Mouse (Mus musculus): ENCODE results near the gene Gm17660. TPM values are rescaled to one million over a fixed set of nuclear protein-coding genes. Genes with fewer than 3 reads are reported as not detected.

Gene Gm17660
- total and polyA plus RNA-seq, 3 experiments, result not detected

DNA sequence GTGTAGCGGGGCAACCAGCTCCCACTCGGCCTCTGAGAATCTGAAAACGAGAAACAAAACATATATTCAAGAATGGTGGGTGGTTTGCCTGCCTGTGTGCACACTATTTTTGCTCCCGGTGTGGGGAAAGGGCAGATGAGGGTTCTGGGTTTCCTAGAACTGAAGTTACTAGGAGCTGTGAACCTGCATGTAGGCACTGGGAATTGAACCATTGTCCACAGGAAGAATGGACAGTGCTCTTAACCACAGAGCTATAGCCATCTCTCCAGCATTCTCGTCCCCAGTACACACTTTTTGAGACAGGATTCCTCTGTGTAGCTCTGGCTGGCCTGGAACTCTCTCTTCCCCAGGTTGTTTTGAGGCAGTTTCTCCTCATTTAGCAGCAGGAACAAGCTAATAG lies 54.9 kb downstream of the Gm17660 start:
- Histone ChIP-seq H3K9me3 (replicated peaks; ENCODE audit: low read length) (no peaks in the 10 kb centered on the region), H3K9ac (ENCODE audit: insufficient read depth, low read depth) (peak overlapping the region; percentile 75), H3K27ac (ENCODE audit: insufficient read depth, low read depth) (no peak overlapping the region), H3K4me1 (ENCODE audit: control insufficient read depth in 1 of 2, insufficient read depth in 2 of 2) (peaks cover 13 to 48% of the 10 kb centered on the region in 2 experiments), H3K27me3 (replicated peaks) (no peaks in the 10 kb centered on the region), H3K36me3 (replicated peaks in 1 of 2; ENCODE audit: control insufficient read depth in 1 of 2, insufficient read depth in 1 of 2, low read length in 1 of 2) (peaks cover 5 to 11% of the 10 kb centered on the region in 2 experiments), H3K4me2 (ENCODE audit: insufficient read depth, low read depth, poor library complexity, severe bottlenecking) (peak overlapping the region; percentile 91), H3K4me3 (replicated peaks in 1 of 3; ENCODE audit: low read depth in 2 of 3, low read length in 2 of 3, poor library complexity in 1 of 3) (peak overlapping the region; percentile 61 to 69 (median 66)), H3K79me2 (replicated peaks; ENCODE audit: control insufficient read depth, extremely low read depth, insufficient read depth, poor library complexity, severe bottlenecking) (no peaks in the 10 kb centered on the region)
- TF ChIP-seq UBTF (IDR thresholded peaks at IDR 0.05; ENCODE audit: low read depth, low read length), result no peak
- 0 out of 2 replicates have a peak, but pooled peaks have one; percentile 41 for TF ChIP-seq TBP (conservative IDR thresholded peaks at IDR 0.05; ENCODE audit: low read depth, low read length)
- in situ Hi-C loops (cut with MboI; ENCODE audit: low pct_ligation_motif_present, low pct_unique_long_range_greater_than_20kb, low sequenced_read_pairs) (no loop called here), dilution Hi-C loops (cut with MboI; ENCODE audit: extremely low pct_ligation_motif_present, extremely low pct_unique_long_range_greater_than_20kb, low sequenced_read_pairs) (no loop called here)
- DNase-seq (ENCODE audit: extremely low read depth), result no peak

DNA sequence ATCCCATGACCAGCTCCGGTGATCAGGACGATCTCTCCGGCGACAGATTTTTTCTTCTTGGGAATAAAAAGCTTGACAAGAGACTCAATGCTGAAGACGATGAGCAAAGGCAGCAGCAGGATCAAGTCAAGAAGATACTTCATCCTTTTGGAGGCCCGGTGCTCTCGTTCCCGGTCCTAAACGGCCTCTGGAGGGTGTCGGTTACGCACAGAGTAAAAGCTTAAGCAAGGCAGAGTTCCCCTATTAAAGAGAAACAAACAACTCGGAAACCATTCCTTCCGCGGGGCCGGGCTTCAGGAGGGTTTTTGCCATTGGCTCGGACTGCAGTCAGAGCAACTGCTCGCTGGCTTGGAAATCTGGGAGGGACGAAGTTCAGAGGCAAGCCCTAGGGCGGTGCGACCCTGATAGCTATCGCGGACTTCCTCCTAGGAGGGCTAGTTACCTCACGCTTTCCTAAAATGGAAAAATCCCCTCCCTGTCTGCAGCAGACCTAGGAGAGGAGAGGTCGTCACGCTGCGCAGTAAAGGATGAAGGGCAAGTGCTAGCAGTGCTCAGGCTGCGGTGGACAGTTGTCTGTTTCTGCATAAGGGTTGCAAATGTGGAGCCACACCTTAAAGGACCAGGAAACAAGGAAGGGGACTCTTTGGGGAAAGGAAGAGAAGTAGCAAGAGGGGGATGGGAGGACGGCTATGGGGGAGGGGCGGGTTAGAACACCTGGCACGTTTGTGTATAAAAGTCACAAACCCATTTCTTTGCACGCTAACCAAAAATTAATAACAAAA lies 55.6 kb downstream of the Gm17660 start, which contains the start of gene Hsd17b11:
Hsd17b11 (minus strand) TSS at position 323 of the 782 bp plus-strand sequence.
- Histone ChIP-seq H3K9ac (ENCODE audit: insufficient read depth, low read depth) (peak within 1 kb of the TSS; percentile 75), H3K9me3 (replicated peaks; ENCODE audit: low read length) (no peaks in the 10 kb centered on the region), H3K36me3 (replicated peaks in 1 of 2; ENCODE audit: control insufficient read depth in 1 of 2, insufficient read depth in 1 of 2, low read length in 1 of 2) (peaks cover 12 to 19% of the 10 kb centered on the region in 2 experiments), H3K79me2 (replicated peaks; ENCODE audit: control insufficient read depth, extremely low read depth, insufficient read depth, poor library complexity, severe bottlenecking) (no peaks in the 10 kb centered on the region), H3K4me3 (replicated peaks in 1 of 3; ENCODE audit: low read depth in 2 of 3, low read length in 2 of 3, poor library complexity in 1 of 3) (peak within 1 kb of the TSS; percentile 61 to 69 (median 66)), H3K4me1 (ENCODE audit: control insufficient read depth in 1 of 2, insufficient read depth in 2 of 2) (peaks cover 13 to 48% of the 10 kb centered on the region in 2 experiments), H3K4me2 (ENCODE audit: insufficient read depth, low read depth, poor library complexity, severe bottlenecking) (peak within 1 kb of the TSS; percentile 91), H3K27ac (ENCODE audit: insufficient read depth, low read depth) (peak within 1 kb of the TSS; percentile 36), H3K27me3 (replicated peaks) (no peaks in the 10 kb centered on the region)
- DNase-seq (ENCODE audit: extremely low read depth), result peak; percentile 80
- dilution Hi-C loops (cut with MboI; ENCODE audit: extremely low pct_ligation_motif_present, extremely low pct_unique_long_range_greater_than_20kb, low sequenced_read_pairs), result no loop called here
- TF ChIP-seq MEF2A (IDR thresholded peaks at IDR 0.05; ENCODE audit: borderline replicate concordance, low read depth, low read length) (peak; percentile 43; the same call in 1 of the 2 replicates), MAX (IDR thresholded peaks at IDR 0.05; ENCODE audit: low read length) (no peak), BHLHE40 (IDR thresholded peaks at IDR 0.05; ENCODE audit: low read depth, low read length) (peak; percentile 80), CHD2 (IDR thresholded peaks at IDR 0.05; ENCODE audit: low read length) (peak; percentile 97), UBTF (IDR thresholded peaks at IDR 0.05; ENCODE audit: low read depth, low read length) (no peak), ELF1 (IDR thresholded peaks at IDR 0.05; ENCODE audit: low read depth, low read length) (peak; percentile 66; the same call in 1 of the 2 replicates), NRF1 (IDR thresholded peaks at IDR 0.05; ENCODE audit: low read depth, low read length) (peak; percentile 9; the same call in 1 of the 2 replicates), TCF12 (IDR thresholded peaks at IDR 0.05; ENCODE audit: low read depth, low read length) (peak; percentile 54; the same call in 1 of the 2 replicates), POLR2A (IDR thresholded peaks at IDR 0.05; ENCODE audit: low read depth, low read length) (peak; percentile 57), NELFE (IDR thresholded peaks at IDR 0.05; ENCODE audit: low read depth, low read length) (peak; percentile 46; the same call in 1 of the 2 replicates)
- in situ Hi-C loops (cut with MboI; ENCODE audit: low pct_ligation_motif_present, low pct_unique_long_range_greater_than_20kb, low sequenced_read_pairs), result no loop called here

Other genes with a start within 250 kb of the Gm17660 start
- gene Klhl8, start 166.3 kb downstream of the Gm17660 start, total RNA-seq (2012; rRNA removed), result 10.1 and 15.6 TPM in 2 replicates
- 5.4 and 5.7 TPM in 2 replicates for gene Klhl8, start 166.3 kb downstream of the Gm17660 start, total RNA-seq (2014; rRNA removed)
- 3.4 and 4.5 TPM in 2 replicates for gene Klhl8, start 166.3 kb downstream of the Gm17660 start, polyA plus RNA-seq (2012; ENCODE audit: insufficient read length, low read depth)
- 0.55 and 0.64 TPM in 2 replicates for gene Hsd17b13, start 100.2 kb downstream of the Gm17660 start, total RNA-seq (2012; rRNA removed)
- 0.36 TPM in 1 of 2 replicates, not detected in the other for gene Hsd17b13, start 100.2 kb downstream of the Gm17660 start, total RNA-seq (2014; rRNA removed)
- gene Hsd17b13, start 100.2 kb downstream of the Gm17660 start, polyA plus RNA-seq (2012; ENCODE audit: insufficient read length, low read depth), result 0.23 and 0.37 TPM in 2 replicates
- 7.7 and 9.4 TPM in 2 replicates for gene Hsd17b11, start 55.7 kb downstream of the Gm17660 start, total RNA-seq (2012; rRNA removed)
- gene Hsd17b11, start 55.7 kb downstream of the Gm17660 start, total RNA-seq (2014; rRNA removed), result 15.3 and 17.3 TPM in 2 replicates
- gene Hsd17b11, start 55.7 kb downstream of the Gm17660 start, polyA plus RNA-seq (2012; ENCODE audit: insufficient read length, low read depth), result 23.1 and 25.8 TPM in 2 replicates
- 58.5 and 63.8 TPM in 2 replicates for gene Nudt9, start 31.3 kb downstream of the Gm17660 start, total RNA-seq (2012; rRNA removed)
- 63.5 and 65.3 TPM in 2 replicates for gene Nudt9, start 31.3 kb downstream of the Gm17660 start, total RNA-seq (2014; rRNA removed)
- gene Nudt9, start 31.3 kb downstream of the Gm17660 start, polyA plus RNA-seq (2012; ENCODE audit: insufficient read length, low read depth), result 83.8 and 92.8 TPM in 2 replicates
- gene Sparcl1, start 36.1 kb upstream of the Gm17660 start, total RNA-seq (2012; rRNA removed), result not detected in 2 replicates
- gene Sparcl1, start 36.1 kb upstream of the Gm17660 start, total RNA-seq (2014; rRNA removed), result not detected in 2 replicates
- gene Sparcl1, start 36.1 kb upstream of the Gm17660 start, polyA plus RNA-seq (2012; ENCODE audit: insufficient read length, low read depth), result not detected in 2 replicates
- gene Dspp, start 93.1 kb upstream of the Gm17660 start, total RNA-seq (2012; rRNA removed), result not detected in 2 replicates
- not detected in 2 replicates for gene Dspp, start 93.1 kb upstream of the Gm17660 start, total RNA-seq (2014; rRNA removed)
- not detected in 2 replicates for gene Dspp, start 93.1 kb upstream of the Gm17660 start, polyA plus RNA-seq (2012; ENCODE audit: insufficient read length, low read depth)
- gene Dmp1, start 125.0 kb upstream of the Gm17660 start, total RNA-seq (2012; rRNA removed), result 0.08 TPM in 1 of 2 replicates, not detected in the other
- gene Dmp1, start 125.0 kb upstream of the Gm17660 start, total RNA-seq (2014; rRNA removed), result 0.12 and 0.14 TPM in 2 replicates
- 0.84 and 0.93 TPM in 2 replicates for gene Dmp1, start 125.0 kb upstream of the Gm17660 start, polyA plus RNA-seq (2012; ENCODE audit: insufficient read length, low read depth)
- gene Ibsp, start 221.6 kb upstream of the Gm17660 start, total RNA-seq (2012; rRNA removed), result not detected in 2 replicates
- not detected in 2 replicates for gene Ibsp, start 221.6 kb upstream of the Gm17660 start, total RNA-seq (2014; rRNA removed)
- not detected in 2 replicates for gene Ibsp, start 221.6 kb upstream of the Gm17660 start, polyA plus RNA-seq (2012; ENCODE audit: insufficient read length, low read depth)
- gene Mepe, start 247.7 kb upstream of the Gm17660 start, total RNA-seq (2012; rRNA removed), result not detected in 2 replicates
- gene Mepe, start 247.7 kb upstream of the Gm17660 start, total RNA-seq (2014; rRNA removed), result not detected in 2 replicates
- gene Mepe, start 247.7 kb upstream of the Gm17660 start, polyA plus RNA-seq (2012; ENCODE audit: insufficient read length, low read depth), result not detected in 2 replicates

All from CH12.LX (cell line).